Mouse (Mus musculus) kidney, adult 2 months (tissue): ENCODE results near the gene Abhd2.

ENCODE experiments used
- CTCF ChIP-seq: fragments of 200-500 bp; conservative IDR thresholded peaks from 2 replicates; pipeline ENCODE4 v1.5.1; 2011; ENCODE audit warnings: low read depth, mild to moderate bottlenecking, control low read depth, low read length, moderate library complexity, mixed read lengths; ENCODE audit not compliant: insufficient read depth, insufficient read length
- POLR2A ChIP-seq: fragments of 200-500 bp; IDR thresholded peaks from one replicate; pipeline ENCODE4 v1.6.1; 2011; ENCODE audit warnings: low read depth, low read length, control low read depth

GRCm38 (mm10) chr7:79369416-79369815 lies 96.4 kb downstream of the Abhd2 start:
- TF ChIP-seq POLR2A (no peak), CTCF (no peak)
